Mouse (Mus musculus): ENCODE data around the gene Casz1.

The Casz1 gene

DNA sequence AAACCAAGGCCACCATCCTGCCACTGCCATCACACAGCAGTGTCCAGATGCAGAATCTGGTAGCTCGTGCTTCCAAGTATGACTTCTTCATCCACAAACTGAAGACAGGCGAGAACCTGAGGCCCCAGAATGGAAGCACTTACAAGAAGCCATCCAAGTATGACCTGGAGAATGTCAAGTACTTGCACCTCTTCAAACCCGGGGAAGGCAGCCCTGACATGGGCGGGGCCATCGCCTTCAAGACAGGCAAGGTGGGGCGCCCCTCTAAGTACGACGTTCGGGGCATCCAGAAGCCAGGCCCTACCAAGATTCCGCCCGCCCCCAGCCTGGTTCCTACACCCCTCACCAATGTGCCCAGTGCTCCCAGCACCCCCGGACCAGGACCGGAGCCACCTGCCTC lies 128.9 kb downstream of the Casz1 start:
- DNase-seq (ENCODE audit: extremely low spot score), result no peak

DNA sequence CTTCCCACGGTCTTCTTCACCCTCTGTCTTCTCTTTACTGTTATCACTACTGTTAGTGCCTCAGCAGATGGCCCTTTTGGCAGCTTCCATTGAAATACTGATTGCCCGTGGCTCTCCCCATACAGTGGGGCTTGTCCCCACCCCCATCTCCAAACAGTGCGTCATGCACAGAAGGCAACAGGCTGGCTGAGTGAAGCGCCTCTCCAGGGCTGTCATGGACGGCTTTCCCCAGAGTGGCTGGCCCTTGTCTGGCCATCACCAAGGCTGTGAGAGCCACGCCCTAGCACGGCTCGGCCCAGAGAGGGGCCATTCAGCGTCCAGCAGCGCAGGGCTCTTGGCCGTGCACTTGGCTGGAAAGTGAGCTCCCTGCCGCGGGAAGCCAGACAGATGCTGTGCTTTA lies 131.0 kb downstream of the Casz1 start:
- no peak for DNase-seq (ENCODE audit: extremely low spot score)

DNA sequence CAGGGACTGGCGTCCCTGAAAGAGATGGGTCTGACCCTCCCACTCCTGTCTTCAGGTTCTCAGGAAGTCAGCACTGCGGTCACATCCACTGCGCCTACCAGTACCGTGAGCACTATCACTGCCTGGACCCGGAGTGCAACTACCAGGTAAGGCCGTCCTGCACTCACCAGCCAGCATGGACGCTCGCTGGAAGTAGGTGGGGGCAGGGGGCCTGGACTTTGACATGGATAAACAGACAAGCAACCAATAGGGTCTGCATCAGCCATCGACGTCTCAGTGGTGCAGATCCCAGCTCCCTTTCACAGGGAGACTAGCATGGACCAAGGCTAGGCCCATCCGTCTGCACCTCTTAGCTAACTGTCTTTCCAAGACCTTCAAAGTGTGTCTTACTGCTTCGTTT lies 131.9 kb downstream of the Casz1 start:
- no peak for DNase-seq (ENCODE audit: extremely low spot score)

DNA sequence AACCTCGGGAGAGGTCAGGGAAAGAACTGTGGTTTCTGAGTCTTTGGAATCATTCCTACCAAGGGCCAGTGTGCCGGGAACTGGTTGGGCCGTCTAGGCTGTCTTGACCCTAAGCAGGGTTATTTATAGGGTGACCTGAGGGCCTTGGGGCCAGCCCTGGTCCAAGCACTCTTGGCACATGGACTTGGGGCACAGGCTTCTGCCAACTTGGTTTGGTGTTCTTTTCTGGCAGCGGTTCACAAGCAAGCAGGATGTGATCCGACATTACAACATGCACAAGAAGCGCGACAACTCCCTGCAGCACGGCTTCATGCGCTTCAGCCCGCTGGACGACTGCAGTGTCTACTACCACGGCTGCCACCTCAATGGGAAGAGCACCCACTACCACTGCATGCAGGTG lies 132.5 kb downstream of the Casz1 start:
- no peak for DNase-seq (ENCODE audit: extremely low spot score)

DNA sequence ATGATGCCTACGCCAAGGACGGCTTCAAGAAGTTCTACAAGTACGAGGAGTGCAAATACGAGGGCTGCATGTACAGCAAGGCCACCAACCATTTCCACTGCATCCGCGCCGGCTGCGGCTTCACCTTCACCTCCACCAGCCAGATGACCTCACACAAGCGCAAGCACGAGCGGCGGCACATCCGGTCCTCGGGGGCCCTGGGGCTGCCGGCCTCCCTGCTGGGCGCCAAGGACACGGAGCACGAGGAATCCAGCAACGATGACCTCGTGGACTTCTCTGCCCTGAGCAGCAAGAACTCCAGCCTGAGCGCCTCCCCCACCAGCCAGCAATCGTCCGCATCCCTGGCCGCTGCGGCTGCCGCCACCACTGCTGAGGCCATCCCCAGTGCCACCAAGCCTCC lies 134.3 kb downstream of the Casz1 start:
- no peak for DNase-seq (ENCODE audit: extremely low spot score)

DNA sequence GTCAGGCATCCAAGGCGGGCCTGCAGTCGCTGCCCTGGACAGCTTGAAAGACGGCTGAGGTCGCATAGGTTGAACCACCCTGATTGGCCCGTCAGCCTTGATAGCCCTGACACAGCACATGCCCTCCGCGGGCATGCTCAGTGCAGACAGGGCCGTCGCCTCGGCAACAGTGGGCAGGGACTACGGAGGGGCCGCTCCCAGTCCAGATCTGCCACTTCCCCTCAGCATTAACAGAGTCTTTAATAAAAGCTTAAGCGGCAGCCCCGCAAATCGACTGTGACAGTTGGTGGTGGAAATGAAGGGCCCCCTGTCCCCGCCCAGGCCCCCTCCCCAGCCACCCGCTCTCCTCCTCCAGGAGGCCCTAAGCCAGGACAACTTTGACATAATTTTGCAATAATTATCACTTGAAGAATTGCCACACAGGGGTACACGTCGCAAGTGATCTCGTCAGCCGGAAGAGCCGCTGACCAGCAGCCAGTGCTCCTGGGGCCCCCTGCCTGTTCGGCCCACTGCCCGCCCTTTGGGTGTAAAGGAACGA lies 136.5 kb downstream of the Casz1 start:
- DNase-seq (ENCODE audit: extremely low spot score), result peak; percentile 84

DNA sequence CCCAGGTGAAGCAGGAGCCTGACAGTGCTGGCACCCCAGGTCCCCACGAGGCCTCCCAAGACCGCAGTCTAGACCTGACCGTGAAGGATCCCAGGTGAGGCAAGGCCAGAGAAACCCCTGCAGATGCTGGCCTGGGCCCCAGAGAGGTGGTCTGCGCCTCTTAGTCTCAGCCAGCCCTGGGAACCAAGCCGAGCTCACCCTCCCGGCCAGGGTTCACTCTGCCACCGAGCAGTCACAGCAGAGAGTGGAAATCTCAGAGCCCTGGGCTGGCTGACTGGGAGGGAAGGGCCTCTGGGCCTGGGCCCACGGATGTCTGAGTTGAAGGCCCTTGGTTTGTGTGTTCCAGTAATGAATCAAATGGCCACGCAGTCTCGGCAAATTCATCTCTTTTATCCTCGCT lies 137.1 kb downstream of the Casz1 start:
- DNase-seq (ENCODE audit: extremely low spot score), result no peak

DNA sequence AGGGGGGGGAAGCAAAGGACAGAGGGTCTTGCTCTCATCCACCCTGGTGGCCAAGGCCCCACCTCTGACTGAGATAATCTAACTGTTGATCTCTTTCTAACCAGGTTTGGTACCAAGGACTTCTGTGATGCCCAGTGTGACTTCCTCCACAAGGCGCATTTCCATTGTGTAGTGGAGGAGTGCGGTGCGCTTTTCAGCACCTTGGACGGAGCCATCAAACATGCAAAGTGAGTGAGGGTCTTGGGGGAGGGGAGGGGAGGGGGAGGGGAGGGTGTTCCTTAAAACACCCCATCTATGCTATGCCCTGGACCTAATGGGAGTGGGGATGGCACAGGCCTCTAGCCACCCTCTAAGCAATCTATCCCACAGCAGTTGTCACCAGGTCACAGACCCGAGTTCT lies 138.9 kb downstream of the Casz1 start:
- no peak for DNase-seq (ENCODE audit: extremely low spot score)

DNA sequence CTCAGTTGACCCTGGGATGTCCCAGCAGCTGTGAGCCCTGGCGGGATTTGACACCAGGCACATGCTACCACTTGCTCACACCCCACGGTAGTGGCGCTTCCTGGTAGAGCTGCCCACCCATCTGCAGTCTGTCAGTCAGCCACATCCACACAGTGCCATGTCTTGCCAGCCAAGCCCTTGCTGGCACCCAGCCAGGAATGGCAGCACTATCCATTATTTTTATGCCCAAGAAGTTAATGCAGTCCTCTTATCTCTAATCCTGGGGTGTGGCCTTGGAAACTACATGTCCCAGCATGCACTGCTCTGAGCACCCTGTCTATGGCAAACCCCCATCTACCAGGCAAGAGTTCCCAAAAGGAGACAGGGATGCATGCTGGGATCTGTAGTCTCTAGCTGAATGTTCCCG lies 141.2 kb downstream of the Casz1 start:
- no peak for DNase-seq (ENCODE audit: extremely low spot score)

DNA sequence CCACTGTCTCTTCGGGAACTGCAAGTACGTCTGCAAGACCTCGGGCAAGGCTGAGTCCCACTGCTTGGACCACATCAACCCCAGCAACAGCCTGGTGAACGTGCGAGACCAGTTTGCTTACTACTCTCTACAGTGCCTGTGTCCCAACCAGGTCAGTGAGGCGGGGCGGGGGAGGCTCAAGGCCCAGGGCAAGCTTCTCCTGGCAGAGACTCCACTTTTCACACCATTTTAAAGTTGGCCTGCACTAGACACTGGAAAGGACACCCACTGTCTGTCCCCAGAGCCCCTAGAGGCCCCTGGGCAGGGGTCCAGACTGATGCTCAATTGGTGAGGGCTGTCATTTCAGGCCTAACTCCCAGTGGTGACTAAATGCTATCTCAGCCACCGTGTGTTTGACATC lies 141.8 kb downstream of the Casz1 start:
- no peak for DNase-seq (ENCODE audit: extremely low spot score)

DNA sequence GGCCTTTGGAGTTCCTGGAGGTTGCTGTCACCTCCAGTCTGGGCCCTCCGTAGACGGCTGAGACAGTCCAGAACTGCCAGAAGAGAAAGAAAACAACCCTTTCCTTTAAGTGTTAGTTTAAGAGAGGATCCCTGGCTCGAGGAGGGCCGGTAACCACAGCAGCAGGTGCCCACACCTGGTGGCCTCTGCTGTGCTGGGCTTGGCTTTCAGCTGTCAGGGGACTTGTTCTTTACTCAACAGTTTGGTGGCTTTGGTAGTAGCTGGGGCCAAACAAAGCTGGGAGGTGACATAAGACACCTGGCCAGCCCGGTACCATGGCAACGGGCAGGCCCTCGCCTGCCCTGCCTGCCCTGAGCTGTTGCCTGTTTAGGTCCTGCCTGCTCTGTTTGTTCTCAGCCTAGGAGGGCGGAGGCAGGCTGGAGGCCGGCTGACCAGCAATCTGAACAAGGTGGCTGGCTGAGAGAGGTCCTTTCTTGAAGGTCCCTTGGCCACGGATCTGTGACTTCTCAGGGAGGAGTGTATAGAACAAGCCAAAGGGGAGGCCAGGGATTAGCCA lies 143.7 kb downstream of the Casz1 start:
- DNase-seq (ENCODE audit: extremely low spot score), result no peak

DNA sequence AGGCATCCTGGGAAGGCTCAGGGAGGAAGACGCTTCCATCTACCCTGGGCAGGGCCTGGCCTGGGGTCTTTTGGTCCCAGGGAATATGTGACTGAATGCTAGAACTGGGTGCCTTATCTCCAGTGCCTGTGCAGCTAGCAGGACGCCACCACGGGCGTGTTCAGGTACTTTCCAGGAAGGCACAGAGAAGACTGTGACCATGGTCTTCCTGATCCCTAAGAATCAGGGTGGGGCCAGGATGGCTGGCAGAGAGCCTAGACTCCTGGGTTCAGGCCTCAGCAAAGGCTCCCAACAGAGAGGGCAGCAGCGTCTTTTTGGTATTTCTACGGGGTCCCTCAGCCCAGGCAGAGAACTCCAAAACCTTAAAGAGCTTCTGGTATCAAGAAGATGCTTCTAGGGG lies 146.3 kb downstream of the Casz1 start:
- no peak for DNase-seq (ENCODE audit: extremely low spot score)

DNA sequence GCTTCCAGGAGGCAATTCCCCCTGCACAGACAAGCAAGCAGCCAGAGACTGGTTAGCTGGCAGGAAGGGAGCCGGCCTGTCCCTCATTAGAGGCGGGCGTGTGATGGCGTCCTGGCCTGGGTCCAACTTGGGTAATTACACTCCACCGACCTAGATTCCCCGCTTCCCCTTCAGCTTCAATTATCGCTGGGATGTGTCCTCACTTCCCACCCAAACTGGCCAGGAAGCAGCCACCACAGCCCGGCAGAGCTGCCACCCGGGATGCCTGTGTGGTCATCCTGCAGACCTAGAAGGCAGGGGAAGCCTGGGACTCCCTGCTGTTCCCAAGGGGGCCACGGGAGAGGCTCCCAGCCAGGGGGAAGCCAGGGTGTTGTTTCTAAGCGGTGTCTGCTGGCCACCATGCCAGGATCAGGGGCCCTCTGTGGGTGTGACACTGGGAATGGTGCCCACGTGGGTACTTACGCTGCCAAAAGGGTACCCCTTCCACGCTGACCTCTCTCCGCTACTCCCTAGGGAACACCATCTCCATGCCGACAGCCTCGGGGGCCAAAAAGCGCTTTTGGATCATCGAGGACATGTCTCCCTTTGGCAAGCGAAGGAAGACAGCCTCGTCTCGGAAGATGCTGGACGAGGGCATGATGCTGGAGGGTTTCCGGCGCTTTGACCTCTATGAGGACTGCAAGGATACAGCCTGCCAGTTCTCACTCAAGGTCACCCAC lies 146.9 kb downstream of the Casz1 start:
- DNase-seq (ENCODE audit: extremely low spot score), result no peak

DNA sequence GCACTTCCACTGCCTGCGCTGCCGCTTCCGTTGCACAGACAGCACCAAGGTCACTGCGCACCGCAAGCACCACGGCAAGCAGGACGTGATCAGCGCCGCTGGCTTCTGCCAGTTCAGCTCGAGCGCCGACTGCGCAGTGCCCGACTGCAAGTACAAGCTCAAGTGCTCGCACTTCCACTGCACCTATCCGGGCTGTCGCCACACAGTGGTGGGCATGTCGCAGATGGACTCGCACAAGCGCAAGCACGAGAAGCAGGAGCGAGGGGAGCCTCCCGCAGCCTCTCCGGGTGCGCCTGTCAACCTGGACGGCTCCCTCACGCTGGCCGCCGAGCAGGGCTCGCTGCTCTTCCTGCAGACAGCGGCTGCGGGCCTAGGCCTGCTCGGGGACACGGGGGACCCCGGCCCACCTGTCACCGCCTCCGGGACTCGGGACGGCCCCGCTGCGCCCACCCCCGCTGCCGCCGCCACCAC lies 147.6 kb downstream of the Casz1 start:
- DNase-seq (ENCODE audit: extremely low spot score), result peak; percentile 62

DNA sequence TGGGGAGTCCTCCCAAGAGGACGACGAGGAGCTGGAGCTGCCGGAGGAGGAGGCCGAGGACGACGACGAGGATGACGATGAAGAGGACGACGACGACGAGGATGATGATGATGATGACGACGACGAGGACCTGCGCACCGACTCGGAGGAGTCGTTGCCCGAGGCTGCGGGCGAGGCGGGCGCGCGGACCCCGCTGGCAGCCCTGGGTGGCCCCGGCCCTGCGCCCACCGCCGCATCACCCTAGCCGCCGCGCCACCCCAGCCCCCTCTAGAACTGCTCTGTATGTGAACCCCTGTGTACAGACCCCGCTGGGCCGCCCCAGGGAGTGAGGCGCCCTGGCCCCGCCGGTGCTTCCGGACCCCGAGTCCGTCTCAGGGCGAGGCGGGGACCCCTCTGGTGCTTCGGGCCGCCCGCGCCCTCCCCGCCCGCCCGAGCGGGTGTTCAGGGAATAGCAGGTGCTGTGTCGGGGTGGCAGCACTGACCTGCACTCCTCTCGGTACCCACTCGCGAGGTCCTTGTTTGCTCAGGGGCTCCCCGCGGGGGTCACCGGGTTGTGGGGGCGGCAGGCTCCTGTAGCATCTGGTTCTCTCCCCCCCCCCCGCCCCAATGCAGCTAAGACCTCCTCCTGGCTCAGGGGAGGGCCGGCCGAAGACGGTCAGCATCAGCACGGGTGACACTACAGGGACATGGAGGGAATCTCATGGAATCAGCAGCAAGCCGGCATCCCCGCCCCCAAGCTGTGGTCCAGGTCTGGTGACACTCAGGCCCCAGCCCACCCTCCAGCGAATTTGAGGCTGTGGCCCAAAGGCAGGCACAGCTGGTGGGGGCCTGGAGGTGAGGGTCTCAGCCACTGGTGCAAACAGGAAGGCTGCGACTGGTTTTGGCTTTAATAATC lies 148.3 kb downstream of the Casz1 start:
- peak; percentile 45 for DNase-seq (ENCODE audit: extremely low spot score)

DNA sequence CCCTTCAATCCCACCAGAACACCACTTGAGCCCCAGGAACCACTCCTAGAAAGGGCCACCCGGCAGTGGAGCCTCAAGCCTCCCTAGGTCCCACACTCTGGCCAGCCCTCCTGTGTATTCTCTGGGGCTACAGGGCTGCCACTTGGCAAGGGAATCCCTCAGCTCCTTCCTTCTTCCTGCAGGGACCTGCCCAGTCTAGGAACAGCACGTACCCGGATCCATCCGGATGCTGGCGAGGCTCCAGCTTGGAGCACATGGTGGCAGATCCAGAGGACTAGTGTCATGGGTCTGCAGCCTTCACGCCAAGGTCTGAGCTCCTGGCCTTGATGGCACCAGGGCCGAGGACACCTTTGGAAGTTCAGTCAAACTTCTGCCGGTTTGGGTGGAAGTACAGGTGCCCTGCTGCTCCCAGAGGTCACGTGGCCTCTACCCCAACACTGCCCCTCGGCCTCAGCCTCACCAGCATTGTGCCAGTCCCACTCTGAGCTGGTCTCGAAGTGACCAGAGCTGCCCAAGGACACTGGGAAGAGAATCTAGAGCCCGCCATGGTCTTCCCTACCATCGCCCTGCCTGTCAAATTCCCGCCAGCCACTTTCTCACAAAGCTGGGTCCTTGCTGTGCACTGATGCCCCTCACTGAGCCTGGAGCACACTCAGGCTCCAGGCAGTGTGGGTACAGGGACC lies 151.0 kb downstream of the Casz1 start:
- DNase-seq (ENCODE audit: extremely low spot score), result no peak

DNA sequence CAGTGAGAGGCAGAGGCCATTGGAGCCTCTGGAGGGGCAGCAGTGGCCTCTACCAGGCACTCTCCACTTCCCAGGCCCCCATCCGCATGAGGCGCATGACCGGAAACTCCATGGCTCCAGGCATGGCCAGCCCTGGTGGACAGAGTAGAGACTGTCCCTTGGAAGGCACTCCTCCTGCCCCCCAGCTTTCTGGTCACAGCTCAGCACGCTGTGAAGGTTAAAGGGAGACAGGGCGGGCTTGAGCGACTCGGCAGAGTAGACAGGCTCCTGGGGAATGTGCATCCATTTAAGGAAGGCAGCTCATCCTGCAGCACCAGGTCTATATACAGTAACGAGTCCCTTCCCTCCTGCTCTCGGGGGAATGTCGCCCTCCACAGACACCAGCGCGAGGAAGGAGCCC lies 155.8 kb downstream of the Casz1 start:
- DNase-seq (ENCODE audit: extremely low spot score), result no peak

DNA sequence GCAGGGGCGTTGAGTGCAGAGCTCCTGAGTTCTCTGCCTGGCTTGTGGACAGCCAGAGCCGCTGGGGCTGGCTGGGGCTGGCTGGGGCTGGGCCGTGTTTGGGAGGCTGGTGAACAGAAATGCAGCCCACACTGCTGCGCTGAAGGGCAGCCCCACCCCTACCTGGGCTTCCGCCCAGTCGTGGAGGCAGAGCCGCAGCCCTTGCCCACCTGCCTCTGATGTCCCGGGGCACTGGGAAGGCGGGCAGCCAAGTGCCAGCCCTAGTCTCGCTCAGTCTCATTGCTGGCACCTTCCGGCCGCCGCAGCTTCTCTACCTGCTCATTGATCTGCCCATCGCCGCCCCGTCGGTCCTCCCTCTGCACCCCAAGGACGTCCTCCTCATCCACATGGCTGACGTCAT lies 156.9 kb downstream of the Casz1 start:
- DNase-seq (ENCODE audit: extremely low spot score), result no peak

DNA sequence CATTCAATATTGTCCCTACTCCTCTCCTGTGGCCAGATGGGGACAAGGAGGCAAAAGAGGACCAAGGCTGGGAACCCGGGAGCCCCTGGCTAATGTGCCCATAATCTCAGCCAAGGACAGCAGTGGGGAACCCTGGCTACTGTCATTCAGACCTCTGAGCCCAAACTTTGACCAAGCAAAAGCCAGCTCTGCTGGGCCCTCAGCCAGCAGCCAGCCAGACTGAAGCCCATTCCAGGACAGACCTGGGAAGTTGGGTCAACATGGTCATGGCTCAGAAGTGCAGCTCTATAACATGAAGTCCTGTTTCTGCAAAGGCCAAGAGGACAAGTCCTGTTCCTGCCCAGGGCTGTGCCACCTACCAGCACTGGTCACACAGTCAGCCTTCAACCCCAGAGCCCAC lies 157.9 kb downstream of the Casz1 start:
- DNase-seq (ENCODE audit: extremely low spot score), result no peak

DNA sequence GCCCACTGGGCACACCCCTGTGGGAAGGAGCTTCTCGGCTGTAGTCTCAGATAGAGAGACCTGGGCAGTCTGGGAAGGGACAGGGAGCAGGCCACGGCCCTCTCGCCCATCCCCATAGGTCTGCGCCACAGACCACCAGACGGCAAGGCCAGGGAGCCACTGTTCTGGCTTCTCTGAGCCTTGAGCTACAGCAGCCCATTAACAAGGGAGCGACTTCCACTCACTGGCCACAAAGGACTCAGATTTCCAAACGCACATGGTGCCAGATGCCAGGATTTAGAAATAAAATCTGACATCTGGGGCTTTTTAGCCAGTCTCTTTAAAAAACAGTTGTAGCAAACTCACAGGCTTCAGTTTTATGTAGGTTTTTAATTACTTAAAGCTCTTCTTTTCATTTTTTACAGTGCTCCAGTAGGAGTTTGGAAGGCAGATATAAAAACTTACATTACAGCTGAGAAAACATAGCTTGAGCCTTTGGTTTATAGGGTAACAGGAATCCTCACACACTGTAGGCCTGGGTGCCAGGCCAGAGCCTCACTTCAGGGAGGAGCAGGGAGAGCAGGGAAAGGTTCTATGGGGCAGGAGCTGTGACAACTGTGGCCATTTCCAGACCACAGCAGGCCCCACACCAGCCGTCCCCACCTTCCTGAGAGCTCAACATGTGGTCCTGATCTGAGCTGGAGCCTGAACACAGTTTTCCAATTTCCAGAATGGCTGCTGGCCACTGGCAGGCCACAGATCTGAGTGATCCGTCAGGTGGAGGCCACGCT lies 160.5 kb downstream of the Casz1 start:
- DNase-seq (ENCODE audit: extremely low spot score), result no peak

DNA sequence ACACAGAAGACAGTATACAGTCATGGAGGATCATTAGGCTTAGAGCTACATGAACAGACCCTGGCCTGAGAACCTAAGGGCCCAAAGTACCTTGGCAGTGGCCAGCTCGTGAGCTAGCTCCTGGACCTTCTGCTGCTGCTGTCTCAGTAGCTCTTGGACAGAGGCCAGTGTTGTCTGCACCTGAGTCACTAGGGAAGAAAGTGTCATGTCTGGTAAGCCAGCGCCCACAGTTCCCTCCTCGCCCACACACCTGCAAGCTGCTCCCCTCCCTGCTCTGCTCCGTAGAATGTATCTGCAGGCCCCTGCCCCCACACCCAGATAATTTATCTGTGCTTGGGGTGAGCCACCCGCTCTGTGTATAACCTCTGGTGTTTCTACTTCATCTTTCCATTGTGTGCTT lies 161.9 kb downstream of the Casz1 start:
- DNase-seq (ENCODE audit: extremely low spot score), result no peak
